Mouse (Mus musculus) MEL-GATA-1-ER (cell line): ENCODE results near the gene Rundc3a.
"Not testable (repeated sequence)": the region's sequence is repeated elsewhere in the genome, so short reads cannot be mapped to it uniquely, and the experiment has no call there.

Experiments
- DNase-seq: peaks from one replicate; pipeline ENCODE4 v3.0.0-alpha.2; 2012; ENCODE audit warnings: low read depth; ENCODE audit errors: extremely low read depth

Gene Rundc3a

DNA sequence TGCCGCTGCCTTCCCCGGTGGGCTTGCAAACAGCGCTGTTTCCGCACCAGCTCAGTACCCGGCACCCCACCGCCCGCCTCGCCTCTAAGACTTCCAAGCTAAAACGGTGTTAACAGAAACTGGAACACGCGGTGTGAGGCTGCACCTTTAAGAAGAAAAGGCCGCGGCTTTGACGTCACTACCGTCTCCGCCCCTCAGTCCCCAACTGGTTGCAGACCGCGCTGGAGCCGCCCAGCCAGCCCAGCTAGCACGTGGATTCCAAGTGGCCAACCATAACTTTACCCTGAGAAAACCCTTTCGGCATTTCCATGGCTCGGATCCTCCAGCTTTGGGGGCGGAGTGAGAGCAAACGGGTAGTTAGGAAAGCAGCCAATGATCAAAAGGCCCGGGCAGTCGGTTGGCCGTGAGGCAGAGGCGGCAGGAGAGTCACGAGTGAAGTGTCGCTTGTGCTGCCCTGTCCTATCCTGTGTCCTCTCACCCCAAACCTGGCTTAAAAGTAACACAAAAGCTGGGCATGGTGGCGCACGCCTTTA is 15.2 kb downstream of the Rundc3a start:
- peak; percentile 98 for DNase-seq

DNA sequence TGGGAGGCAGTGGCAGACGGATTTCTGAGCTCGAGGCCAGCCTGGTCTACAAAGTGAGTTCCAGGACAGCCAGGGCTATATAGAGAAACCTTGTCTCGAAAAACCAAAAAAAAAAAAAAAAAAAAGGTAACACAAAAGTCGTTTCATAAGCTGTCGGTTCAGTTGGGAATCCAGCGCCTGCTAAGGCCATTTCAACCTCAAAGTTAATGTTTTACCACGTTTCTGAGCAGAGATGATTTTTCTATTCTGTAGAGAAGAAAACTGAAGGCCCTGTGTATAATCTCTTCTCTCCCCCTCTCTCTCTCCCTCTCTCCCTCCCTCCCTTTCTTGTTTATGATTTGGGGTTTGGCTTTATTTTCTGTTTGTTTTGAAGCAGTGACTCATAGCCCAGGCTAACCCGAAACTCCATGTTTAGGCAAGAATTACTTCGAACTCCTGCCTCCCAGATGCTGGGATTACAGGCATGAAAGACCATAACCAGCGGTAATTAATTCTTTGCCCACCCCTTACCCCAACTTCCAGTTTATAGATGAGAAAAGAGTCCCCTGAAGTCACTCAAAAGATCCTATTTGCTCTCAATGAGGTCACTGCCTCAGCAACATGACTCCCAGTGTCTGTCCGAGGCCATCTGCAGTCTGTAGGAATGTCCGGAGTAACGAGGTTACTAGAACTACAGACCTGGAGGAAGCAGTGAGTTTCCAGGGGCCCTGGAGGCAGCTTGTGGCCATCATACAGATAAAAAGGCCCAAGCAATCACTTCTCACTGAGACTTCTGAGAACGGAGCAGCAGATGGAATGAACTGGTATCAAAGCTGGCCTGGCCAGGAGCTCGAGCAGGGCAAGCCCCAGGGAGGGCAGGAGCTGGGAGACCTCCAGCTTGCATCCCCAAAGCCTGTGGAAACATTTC is 15.9 kb downstream of the Rundc3a start:
- DNase-seq, result no peak

DNA sequence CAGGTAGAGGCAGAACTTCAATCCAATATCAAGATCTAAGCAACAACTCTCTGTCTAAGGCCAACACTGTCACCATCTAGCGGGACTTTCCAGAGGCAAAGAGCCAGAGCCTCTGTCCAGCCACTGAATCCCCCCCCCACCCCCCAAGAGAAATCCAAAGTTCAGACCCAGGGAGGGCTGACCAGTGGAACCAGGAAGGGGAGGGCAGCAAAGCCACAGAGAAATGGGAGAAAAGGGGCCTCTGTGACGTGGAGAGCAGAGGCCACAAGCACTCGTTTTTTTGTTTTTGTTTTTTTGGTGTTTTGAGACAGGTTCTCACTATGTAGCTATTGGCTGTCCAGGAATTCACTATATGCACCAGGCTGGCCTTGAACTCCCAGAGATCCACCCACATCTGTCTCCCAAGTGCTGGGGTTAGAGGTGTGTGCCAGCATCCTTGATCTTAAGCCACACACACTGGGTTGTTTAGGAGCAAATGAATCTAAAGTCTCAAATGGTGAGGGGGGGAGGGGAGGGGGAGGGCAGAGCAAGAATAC is 16.7 kb downstream of the Rundc3a start:
- DNase-seq, result no peak

DNA sequence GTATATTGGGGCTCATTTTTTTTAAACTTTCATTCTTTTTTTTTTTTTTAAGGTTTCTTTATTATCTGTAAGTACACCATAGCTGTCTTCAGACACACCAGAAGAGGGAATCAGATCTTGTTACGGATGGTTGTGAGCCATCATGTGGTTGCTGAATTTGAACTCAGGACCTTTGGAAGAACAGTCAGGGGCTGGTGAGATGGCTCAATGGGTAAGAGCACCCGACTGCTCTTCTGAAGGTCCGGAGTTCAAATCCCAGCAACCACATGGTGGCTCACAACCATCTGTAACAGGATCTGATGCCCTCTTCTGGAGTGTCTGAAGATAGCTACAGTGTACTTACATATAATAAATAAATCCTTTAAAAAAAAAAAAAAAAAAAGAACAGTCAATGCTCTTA is 17.1 kb downstream of the Rundc3a start:
- DNase-seq, result not testable (repeated sequence)

DNA sequence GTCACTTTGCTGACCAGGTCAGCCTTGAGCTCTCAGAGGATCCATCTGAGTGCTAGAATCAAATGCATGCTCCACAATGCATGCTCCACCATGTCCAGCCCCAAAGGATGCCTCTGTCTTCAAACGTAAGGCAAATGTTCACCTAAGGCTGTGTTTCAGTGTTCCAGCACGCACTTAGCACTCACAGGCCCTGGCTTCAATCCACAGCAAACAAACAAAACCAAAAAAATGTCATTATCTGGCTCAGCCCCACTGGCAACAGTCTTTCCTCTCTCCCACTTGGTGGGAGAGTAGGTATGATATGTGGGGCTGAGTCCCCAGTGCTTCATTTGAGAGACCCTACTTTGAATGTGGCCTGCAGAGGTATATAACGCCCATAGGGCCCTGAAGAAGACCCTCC is 17.9 kb downstream of the Rundc3a start:
- no peak for DNase-seq

DNA sequence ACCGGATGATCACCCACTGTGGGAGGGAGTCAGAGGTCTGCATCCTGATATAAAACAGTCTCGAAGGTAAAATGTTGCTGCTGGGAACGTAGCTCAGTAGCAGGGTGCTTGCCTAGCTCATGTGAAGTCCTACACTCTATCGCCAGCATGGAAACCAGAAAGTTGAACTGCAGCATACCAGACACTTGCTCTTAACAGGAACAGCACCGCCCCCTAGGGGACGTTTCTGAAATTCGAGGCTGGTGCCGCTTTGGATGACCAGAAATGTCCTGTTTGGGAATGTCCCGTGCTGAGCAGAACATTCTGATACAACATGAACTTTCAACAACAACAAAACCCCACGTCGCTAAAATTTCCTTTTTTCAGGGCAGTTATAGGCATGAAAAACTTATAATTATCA is 18.5 kb downstream of the Rundc3a start:
- DNase-seq, result peak; percentile 74

DNA sequence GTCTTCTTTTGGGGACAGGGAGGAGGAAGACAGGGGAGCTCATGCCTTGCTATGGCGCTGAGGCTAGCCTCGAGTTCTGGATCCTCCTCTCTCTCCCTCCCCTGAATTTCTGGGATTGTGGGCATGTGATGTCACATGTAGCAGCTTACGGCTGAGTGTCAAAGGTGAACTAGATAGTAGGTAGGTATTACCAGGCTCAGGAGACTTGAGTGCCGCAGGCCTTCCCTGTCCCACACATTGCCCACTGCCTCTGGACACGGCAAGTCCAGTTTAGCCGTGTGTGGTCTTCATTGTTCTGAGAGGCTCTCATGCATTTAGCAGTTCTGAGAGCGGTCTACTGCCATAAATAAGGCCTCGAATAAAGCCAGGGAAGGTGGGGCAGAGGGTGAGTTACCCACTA is 19.9 kb downstream of the Rundc3a start:
- no peak for DNase-seq

DNA sequence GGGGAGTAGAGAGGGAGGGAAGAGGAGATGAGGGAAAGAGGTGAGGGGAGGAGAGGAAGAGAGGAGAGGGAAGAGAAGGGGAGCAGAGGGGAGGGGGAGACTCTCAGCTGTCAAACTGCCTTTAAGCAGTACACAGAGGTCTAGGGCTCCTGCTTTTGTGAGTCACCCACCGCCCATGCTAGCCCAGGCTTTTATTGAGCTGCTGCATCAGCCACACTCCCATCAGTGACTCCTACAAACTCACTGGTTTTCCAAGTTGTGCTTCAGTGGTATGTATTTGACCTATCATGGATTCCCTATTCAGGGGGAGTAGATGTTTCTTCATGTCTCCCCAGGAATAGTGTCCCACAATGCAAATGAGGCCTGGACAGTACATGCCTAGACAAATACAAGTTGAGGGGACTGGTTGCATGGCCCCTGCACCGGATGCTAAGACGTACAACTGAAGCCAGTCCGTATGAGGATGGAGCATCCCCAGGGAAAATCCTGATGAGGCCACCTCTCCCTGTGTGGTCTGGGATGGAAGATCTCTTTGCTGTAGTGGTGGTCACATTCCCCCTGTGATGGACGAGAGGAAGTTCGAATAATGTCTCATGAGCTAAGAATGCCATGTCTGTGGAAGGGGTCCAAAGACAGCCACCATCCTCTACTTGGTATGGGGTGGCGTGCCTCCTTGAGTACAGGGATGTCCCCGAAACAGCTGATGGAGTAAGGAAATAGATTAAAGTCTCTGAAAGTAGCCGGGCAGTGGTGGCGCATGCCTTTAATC is 22.0 kb downstream of the Rundc3a start:
- no peak for DNase-seq

DNA sequence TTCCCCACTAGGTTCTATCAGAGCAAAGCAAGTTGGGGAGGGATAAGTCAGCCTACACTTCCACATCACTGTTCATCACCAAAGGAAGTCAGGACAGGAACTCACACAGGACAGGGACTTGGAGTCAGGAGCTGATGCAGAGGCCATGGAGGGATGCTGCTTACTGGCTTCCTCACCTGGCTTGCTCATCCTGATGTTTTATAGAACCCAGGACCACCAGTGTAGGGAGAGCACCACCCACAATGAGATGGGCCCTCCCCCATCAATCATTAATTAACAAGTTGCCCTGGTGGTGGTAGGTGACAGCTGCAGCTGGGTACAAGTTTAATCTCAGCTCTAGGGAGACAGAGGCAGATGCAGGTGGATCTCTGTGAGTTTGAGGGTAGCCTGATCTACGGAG is 24.0 kb downstream of the Rundc3a start:
- no peak for DNase-seq

DNA sequence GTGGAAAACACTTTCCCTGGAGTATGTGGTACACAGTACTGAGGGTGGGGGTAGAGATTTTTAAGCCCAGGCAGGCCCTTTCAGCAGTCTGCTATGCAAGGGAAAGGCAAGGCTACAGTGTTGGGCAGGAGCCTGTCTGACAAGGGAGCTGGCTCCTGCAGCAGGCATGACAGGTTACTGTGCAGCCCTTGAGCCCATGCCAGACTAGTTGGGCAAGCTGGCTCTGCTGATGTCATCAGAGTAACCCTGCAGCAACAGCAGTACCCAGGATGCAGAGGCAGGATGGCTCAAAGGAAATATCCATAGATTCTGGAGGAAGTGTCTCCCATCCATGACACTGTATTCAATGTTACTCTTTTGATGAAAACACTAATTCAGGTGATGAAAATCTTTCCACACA is 25.7 kb downstream of the Rundc3a start:
- DNase-seq, result no peak

DNA sequence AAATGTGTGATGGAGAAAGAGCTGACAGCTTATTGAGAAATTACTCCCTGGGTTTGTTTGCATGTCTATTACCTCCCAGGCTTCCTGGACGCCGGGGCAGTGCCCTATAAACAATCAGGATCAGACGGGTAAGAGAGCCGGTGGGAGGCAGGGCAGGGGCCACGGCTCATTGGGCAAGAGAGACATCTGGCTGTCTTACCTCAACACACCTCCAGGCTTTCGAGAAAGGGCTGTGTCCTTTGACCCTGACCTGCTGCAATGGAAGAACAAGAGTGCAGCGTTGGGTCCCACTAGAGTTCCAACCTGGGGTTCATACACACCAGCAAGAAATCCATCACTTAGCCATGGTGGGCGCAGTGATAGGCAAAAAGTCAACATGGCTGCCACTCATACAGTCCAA is 28.4 kb downstream of the Rundc3a start:
- DNase-seq, result no peak

DNA sequence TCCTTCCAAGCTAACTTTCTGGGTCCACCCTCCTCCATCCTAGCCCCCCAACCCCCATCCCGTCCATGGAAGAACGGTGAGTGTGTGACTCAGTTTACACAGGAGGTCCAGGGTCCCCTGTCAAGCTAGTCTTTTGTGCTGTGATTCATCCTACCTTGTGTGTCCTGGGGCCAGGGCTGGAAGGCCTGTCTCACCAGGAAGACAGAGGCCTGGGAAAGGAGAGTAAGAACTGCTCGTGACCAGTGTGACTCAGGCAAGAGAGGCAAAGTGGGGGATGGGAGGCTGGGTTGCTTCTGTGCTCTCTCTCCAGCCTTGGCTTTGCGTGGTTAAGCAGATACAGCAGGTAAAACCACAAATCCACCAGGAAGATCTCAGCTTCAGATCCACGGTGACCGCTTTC is 31.5 kb downstream of the Rundc3a start:
- no peak for DNase-seq

DNA sequence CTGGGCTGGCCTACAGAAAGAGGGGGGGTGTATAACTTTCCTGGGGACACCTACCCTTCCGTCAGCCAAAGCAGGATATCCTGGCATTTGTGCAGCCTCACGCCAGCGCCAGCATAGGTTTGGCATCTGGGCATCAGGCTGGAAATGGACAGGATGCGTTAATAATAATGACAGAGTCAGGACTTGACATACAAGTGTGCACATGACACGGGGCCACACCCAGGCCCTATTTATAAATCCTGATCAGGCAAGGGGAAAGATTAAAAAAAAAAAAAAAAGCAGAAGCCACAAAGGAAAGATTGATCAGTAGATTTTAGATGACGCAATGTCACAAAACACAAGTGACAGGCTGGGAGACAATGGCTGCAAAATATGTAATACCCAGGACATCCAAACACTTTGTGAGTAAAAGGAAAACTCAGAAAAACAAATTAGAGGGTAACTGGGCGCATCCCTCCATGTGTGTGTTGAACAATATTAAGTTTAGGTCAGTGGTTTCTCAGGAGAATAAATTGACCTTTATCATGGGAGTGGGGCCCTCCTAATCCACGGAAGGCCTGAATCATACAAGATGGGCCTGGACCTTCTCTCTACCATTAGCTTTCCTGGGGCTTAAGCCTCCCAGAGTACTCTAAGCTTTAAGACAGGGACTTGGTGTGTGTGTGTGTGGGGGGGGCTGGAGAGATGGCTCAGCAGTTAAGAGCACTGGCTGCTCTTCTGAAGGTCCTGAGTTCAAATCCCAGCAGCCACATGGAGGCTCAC is 32.5 kb downstream of the Rundc3a start:
- DNase-seq, result no peak

DNA sequence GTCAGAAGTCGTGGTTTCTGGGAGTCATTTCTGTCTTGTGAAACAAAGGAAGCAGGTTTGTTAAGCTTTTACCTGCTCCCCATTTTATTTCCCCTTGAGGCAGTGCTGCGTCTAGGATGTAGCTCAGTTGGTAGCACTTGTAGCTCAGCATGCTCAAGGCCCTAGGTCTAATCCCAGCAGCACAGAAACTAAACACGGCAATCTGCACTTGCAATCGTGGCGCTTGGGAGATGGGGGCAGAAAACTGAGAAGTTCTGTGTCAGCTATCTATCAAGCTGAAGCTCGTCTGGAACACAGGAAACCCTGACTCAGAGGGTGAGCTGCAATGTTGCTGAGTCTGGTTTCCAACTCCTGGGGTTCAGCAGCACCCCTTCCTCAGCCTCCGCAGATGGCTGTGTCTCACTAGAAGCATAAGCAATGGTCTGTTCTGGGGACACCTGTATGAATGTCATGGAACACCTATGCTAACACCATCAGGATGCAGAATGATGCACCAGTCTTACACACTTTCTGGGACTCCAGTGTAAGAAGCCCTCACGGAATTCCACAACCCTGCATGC is 35.9 kb downstream of the Rundc3a start:
- DNase-seq, result no peak

DNA sequence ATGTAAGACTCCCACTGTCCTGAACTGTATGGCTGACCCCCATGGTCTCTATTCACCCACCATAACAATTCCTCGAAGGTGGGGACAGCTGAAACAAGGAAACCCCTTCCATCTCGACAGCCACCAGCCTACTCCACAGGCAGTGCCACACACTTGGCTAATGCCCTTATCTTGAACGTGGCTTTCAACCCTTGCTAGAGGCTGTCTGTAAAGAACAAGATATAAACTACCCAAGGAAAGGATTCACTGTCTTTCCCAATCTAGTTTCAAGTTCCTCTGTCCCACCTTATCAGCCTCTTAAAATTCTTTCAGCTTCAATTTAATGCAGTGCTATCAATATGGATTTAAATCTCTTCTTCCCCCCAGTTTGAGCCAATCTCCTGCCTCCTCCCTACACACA is 36.3 kb downstream of the Rundc3a start:
- DNase-seq, result no peak

DNA sequence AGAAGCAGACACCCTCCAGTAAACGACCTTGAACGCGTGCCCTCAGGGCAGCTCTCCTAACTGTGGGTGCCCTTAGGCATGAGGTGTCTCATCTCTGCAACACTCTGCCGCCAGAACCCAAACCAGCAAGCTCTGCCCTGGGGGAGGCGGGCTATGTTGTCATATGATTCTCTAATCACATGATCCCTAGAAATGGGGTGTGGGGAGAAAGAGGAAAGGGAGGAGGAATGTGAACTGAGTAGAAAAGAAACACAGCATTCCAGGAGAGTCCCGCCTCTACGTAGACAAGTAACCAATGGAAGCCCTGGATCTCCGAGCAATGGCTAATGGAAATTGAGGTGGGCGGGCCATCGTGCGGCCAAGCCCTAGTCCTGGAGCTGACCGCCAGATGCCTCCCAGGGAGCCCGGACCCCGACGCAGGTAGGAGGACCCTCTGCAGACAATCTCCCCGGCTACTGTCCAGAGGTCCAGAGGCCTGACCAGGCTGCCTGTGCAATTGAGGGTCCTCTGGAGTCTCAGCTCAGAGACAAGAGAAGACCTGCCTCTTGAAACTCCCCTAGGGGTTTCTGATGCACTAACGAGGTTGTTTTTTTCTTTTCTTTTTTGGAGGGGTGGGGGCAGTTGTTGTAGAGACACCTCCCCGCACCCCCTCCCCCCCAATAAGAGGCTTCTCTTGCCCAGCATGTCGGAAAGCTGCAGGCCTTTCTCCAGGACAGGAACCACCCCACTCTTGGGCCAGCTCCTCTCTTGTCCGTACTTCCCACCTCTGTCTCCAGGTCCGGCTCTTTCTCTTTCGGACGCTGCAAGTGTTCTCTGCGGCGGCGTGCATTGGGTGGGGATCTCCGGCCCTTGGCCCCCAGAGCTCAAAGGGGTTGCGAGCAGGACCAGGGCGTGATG is 37.2 kb downstream of the Rundc3a start, which contains the start of gene Grn:
Gene Grn (plus strand): TSS at position 195 of the 897 bp plus-strand sequence.
- DNase-seq, result peak; percentile 94

DNA sequence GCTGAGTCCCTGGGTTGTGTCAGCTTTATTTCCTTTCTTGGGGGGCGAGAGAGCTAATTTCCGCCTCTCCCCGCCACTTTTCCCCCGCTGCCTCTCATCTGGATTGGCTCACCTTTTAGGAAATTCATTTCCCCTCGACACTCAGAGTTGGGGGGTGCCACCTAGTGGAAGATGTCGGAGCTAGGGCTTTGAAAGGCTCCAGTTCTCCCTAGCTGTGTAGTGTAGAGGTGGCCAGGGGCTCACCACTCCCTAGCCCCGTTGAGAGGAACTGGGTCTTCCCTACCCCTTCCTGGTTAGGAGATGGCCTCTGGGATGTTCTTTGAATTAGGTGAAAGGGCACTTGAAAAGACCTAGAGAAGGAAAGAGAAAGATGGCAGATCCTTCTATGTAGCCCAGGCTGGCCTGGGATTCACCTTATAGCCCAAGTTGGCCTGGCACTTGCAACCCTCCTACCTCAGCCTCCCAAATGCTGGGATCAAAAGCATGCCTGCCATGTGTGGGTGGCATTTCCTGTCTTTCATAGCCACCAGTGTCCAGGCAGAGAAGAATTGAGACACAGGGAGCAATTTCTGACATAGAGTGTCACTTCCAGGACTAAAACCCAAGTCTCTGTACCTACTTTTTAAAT is 37.9 kb downstream of the Rundc3a start:
- DNase-seq, result no peak

DNA sequence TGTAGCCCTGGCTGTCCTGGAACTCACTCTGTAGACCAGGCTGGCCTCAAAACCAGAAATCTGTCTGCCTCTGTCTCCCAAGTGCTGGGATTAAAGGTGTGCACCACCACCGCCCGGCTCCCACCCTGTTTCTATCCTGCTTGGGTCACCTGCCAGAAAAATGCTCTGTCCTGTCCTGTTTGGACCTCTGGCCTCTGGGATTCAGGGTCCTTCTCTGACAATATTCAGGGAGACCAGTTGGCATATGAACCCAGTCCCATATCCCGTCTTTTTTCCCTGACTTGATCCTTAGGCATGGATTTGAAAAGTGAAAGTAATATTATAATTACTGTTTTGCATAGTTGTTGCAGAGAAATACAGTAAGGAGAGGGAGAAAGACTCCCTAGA is 38.5 kb downstream of the Rundc3a start:
- DNase-seq, result no peak

DNA sequence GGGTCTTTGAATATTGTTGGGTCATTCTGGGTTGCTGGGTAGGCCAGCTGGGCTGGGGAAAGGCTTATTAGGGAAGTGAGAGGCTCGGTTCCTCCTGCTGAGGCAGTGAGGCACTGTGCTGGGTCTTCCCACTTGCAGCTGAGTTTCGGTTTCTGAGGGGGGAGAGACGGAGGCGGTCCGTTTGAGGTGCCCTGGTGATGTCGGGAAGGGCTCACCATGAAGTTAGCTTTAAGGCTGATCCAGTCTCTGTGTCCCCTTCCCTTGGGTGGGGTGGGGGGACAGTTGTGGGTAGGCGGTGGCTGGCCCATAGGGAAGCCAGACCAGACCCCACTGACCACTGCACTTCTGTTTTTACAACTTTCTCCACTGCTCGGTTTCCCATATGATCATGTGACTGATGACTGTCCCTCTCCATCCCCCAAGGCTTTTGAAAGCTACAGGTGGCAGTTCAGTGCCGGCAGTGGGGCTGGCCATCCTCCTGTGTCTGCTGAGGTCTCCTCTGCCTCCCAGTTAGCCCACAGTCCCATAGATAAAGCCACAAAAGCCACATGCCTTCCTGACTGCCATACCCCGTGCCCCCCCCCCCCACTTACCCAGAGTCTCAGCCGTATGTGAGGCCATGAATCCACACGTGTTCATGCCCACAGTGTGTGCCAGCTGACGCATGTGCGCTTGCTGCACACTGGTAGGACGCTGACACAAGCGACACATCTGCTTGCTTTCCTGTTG is 39.1 kb downstream of the Rundc3a start:
- no peak for DNase-seq
